Mouse (Mus musculus): ENCODE measurements around the gene Slc9a5. TPM values are rescaled to one million over a fixed set of nuclear protein-coding genes. Genes with fewer than 3 reads are reported as not detected.

Gene Slc9a5
- 0.90 and 1.3 TPM in 2 replicates for polyA plus RNA-seq (2014; fragmentation: Nextera tagmentation; extraction: Ambion mirVana)

- Histone ChIP-seq H3K36me3 (ENCODE audit: control insufficient read depth, insufficient read depth, low read length) (no peaks in the 10 kb centered on the region), H3K9ac (ENCODE audit: low read length) (peak within 1 kb of the TSS; percentile 78), H3K4me2 (ENCODE audit: low read length) (peak within 1 kb of the TSS; percentile 97), H3K27me3 (ENCODE audit: control insufficient read depth, insufficient read depth, low read length) (0 out of 2 replicates have a peak, but pooled peaks cover 5% of the 10 kb centered on the region), H3K4me1 (ENCODE audit: control insufficient read depth in 2 of 2, insufficient read depth in 2 of 2, low read length in 2 of 2) (peaks cover 31 to 42% of the 10 kb centered on the region in 2 experiments), H3K27ac (replicated peaks in 1 of 2; ENCODE audit: control insufficient read depth in 1 of 2, insufficient read depth in 1 of 2, low read depth in 2 of 2, low read length in 2 of 2) (peak within 1 kb of the TSS; percentile 78 to 92), H3K9me3 (ENCODE audit: control insufficient read depth, low read length) (no peaks in the 10 kb centered on the region), H3K4me3 (ENCODE audit: control insufficient read depth in 1 of 2, insufficient read depth in 1 of 2, low read depth in 1 of 2, low read length in 2 of 2) (peak within 1 kb of the TSS; percentile 64 to 77)
- no peak for ATAC-seq (ENCODE audit: insufficient number of reproducible peaks, insufficient read depth, low FRiP score, low read depth)
- WGBS = under 1% methylated on average over 34 of the region's 34 CpGs
These were observed at the start of gene Slc9a5 for GRCm38 (mm10) chr8:105348450-105349095. TSS of gene Slc9a5 (plus strand) at chr8:105348843.

- no peak for ATAC-seq (ENCODE audit: insufficient number of reproducible peaks, insufficient read depth, low FRiP score, low read depth)
- Histone ChIP-seq H3K9ac (ENCODE audit: low read length) (no peak overlapping the region), H3K9me3 (ENCODE audit: control insufficient read depth, low read length) (no peaks in the 10 kb centered on the region), H3K27me3 (ENCODE audit: control insufficient read depth, insufficient read depth, low read length) (no peaks in the 10 kb centered on the region), H3K36me3 (ENCODE audit: control insufficient read depth, insufficient read depth, low read length) (peaks cover 57% of the 10 kb centered on the region), H3K27ac (replicated peaks in 1 of 2; ENCODE audit: control insufficient read depth in 1 of 2, insufficient read depth in 1 of 2, low read depth in 2 of 2, low read length in 2 of 2) (no peak overlapping the region), H3K4me3 (ENCODE audit: control insufficient read depth in 1 of 2, insufficient read depth in 1 of 2, low read depth in 1 of 2, low read length in 2 of 2) (no peak overlapping the region), H3K4me2 (ENCODE audit: low read length) (no peak overlapping the region), H3K4me1 (ENCODE audit: control insufficient read depth in 2 of 2, insufficient read depth in 2 of 2, low read length in 2 of 2) (peaks cover 21 to 33% of the 10 kb centered on the region in 2 experiments)
- WGBS = 93% methylated on average over 8 of the region's 8 CpGs
These were observed 48.7 kb upstream of the Slc9a5 start for GRCm38 (mm10) chr8:105299962-105300361.

GRCm38 (mm10) chr8:105303396-105303795 is 45.2 kb upstream of the Slc9a5 start:
- H3K27ac ChIP-seq (replicated peaks in 1 of 2; ENCODE audit: control insufficient read depth in 1 of 2, insufficient read depth in 1 of 2, low read depth in 2 of 2, low read length in 2 of 2) = peak overlapping the region in 1 of 2 experiments; percentile 30; a peak in 1 of 4 replicates
- peaks cover 29 to 38% of the 10 kb centered on the region in 2 experiments for H3K4me1 ChIP-seq (ENCODE audit: control insufficient read depth in 2 of 2, insufficient read depth in 2 of 2, low read length in 2 of 2)
- no peak overlapping the region for H3K9ac ChIP-seq (ENCODE audit: low read length)
- no peaks in the 10 kb centered on the region for H3K9me3 ChIP-seq (ENCODE audit: control insufficient read depth, low read length)
- ATAC-seq (ENCODE audit: insufficient number of reproducible peaks, insufficient read depth, low FRiP score, low read depth) = no peak
- no peak overlapping the region for H3K4me3 ChIP-seq (ENCODE audit: control insufficient read depth in 1 of 2, insufficient read depth in 1 of 2, low read depth in 1 of 2, low read length in 2 of 2)
- H3K27me3 ChIP-seq (ENCODE audit: control insufficient read depth, insufficient read depth, low read length) = no peaks in the 10 kb centered on the region
- H3K36me3 ChIP-seq (ENCODE audit: control insufficient read depth, insufficient read depth, low read length) = peaks cover 75% of the 10 kb centered on the region
- 73% methylated on average over 8 of the region's 8 CpGs for WGBS
- no peak overlapping the region for H3K4me2 ChIP-seq (ENCODE audit: low read length)

GRCm38 (mm10) chr8:105303874-105304273 is 44.8 kb upstream of the Slc9a5 start:
- peaks cover 24 to 34% of the 10 kb centered on the region in 2 experiments for H3K4me1 ChIP-seq (ENCODE audit: control insufficient read depth in 2 of 2, insufficient read depth in 2 of 2, low read length in 2 of 2)
- H3K4me3 ChIP-seq (ENCODE audit: control insufficient read depth in 1 of 2, insufficient read depth in 1 of 2, low read depth in 1 of 2, low read length in 2 of 2) = no peak overlapping the region
- H3K36me3 ChIP-seq (ENCODE audit: control insufficient read depth, insufficient read depth, low read length) = peaks cover 76% of the 10 kb centered on the region
- ATAC-seq (ENCODE audit: insufficient number of reproducible peaks, insufficient read depth, low FRiP score, low read depth) = no peak
- no peak overlapping the region for H3K4me2 ChIP-seq (ENCODE audit: low read length)
- peak overlapping the region; percentile 30 to 39; a peak in 3 of 4 replicates for H3K27ac ChIP-seq (replicated peaks in 1 of 2; ENCODE audit: control insufficient read depth in 1 of 2, insufficient read depth in 1 of 2, low read depth in 2 of 2, low read length in 2 of 2)
- no peaks in the 10 kb centered on the region for H3K9me3 ChIP-seq (ENCODE audit: control insufficient read depth, low read length)
- no peak overlapping the region for H3K9ac ChIP-seq (ENCODE audit: low read length)
- H3K27me3 ChIP-seq (ENCODE audit: control insufficient read depth, insufficient read depth, low read length) = no peaks in the 10 kb centered on the region
- WGBS = 51% methylated on average over 9 of the region's 9 CpGs

GRCm38 (mm10) chr8:105304325-105305210 is 44.1 kb upstream of the Slc9a5 start:
- peak overlapping the region; percentile 74 for H3K9ac ChIP-seq (ENCODE audit: low read length)
- H3K36me3 ChIP-seq (ENCODE audit: control insufficient read depth, insufficient read depth, low read length) = peaks cover 78% of the 10 kb centered on the region
- no peak overlapping the region for H3K4me2 ChIP-seq (ENCODE audit: low read length)
- H3K27ac ChIP-seq (replicated peaks in 1 of 2; ENCODE audit: control insufficient read depth in 1 of 2, insufficient read depth in 1 of 2, low read depth in 2 of 2, low read length in 2 of 2) = peak overlapping the region in 1 of 2 experiments; percentile 39; a peak in 3 of 4 replicates
- no peaks in the 10 kb centered on the region for H3K9me3 ChIP-seq (ENCODE audit: control insufficient read depth, low read length)
- H3K4me3 ChIP-seq (ENCODE audit: control insufficient read depth in 1 of 2, insufficient read depth in 1 of 2, low read depth in 1 of 2, low read length in 2 of 2) = no peak overlapping the region
- H3K27me3 ChIP-seq (ENCODE audit: control insufficient read depth, insufficient read depth, low read length) = no peaks in the 10 kb centered on the region
- ATAC-seq (ENCODE audit: insufficient number of reproducible peaks, insufficient read depth, low FRiP score, low read depth) = peak; percentile 11; the same call in 1 of the 2 replicates
- 41% methylated on average over 9 of the region's 9 CpGs for WGBS
- peaks cover 23 to 31% of the 10 kb centered on the region in 2 experiments for H3K4me1 ChIP-seq (ENCODE audit: control insufficient read depth in 2 of 2, insufficient read depth in 2 of 2, low read length in 2 of 2)

- no peaks in the 10 kb centered on the region for H3K9me3 ChIP-seq (ENCODE audit: control insufficient read depth, low read length)
- peak within 1 kb of the TSS; percentile 74 for H3K9ac ChIP-seq (ENCODE audit: low read length)
- peaks cover 23 to 31% of the 10 kb centered on the region in 2 experiments for H3K4me1 ChIP-seq (ENCODE audit: control insufficient read depth in 2 of 2, insufficient read depth in 2 of 2, low read length in 2 of 2)
- peaks cover 75% of the 10 kb centered on the region for H3K36me3 ChIP-seq (ENCODE audit: control insufficient read depth, insufficient read depth, low read length)
- peak within 1 kb of the TSS; percentile 38 to 46 for H3K4me3 ChIP-seq (ENCODE audit: control insufficient read depth in 1 of 2, insufficient read depth in 1 of 2, low read depth in 1 of 2, low read length in 2 of 2)
- no peaks in the 10 kb centered on the region for H3K27me3 ChIP-seq (ENCODE audit: control insufficient read depth, insufficient read depth, low read length)
- 5% methylated on average over 29 of the region's 30 CpGs for WGBS
- peak within 1 kb of the TSS; percentile 83 for H3K4me2 ChIP-seq (ENCODE audit: low read length)
- ATAC-seq (ENCODE audit: insufficient number of reproducible peaks, insufficient read depth, low FRiP score, low read depth) = peak; percentile 41
- peak within 1 kb of the TSS; percentile 53 to 66 for H3K27ac ChIP-seq (replicated peaks in 1 of 2; ENCODE audit: control insufficient read depth in 1 of 2, insufficient read depth in 1 of 2, low read depth in 2 of 2, low read length in 2 of 2)
These were observed 43.2 kb upstream of the Slc9a5 start, which contains the start of gene Elmo3 for GRCm38 (mm10) chr8:105305211-105306145. TSS of gene Elmo3 (plus strand) at chr8:105305601.
